Mouse (Mus musculus): ENCODE data around the gene Gm9964. TPM values are rescaled to one million over a fixed set of nuclear protein-coding genes. Genes with fewer than 3 reads are reported as not detected.
A peak's percentile ranks its signal among the peaks of the same experiment; 100 is the strongest.

Gene Gm9964
- polyA plus RNA-seq, 1 experiment from 2014 or later = not detected

- ATAC-seq (ENCODE audit: insufficient read depth) = no peak
- H3K4me1 ChIP-seq (replicated peaks) = peaks cover 1% of the 10 kb centered on the region; the same call in 1 of the 2 replicates
- H3K4me3 ChIP-seq (replicated peaks) = no peak overlapping the region
- H3K9ac ChIP-seq = no peak overlapping the region
- H3K4me2 ChIP-seq = no peak overlapping the region
- WGBS (ENCODE audit: insufficient replicate concordance) = 17% methylated on average over 1 of the region's 1 CpGs
- H3K9me3 ChIP-seq (replicated peaks) = no peaks in the 10 kb centered on the region
- H3K27ac ChIP-seq (replicated peaks) = no peak overlapping the region
- H3K36me3 ChIP-seq (replicated peaks) = no peaks in the 10 kb centered on the region
- no peaks in the 10 kb centered on the region for H3K27me3 ChIP-seq
Observed at GRCm38 (mm10) chr11:79296167-79296566, 539 bp downstream of the Gm9964 start.

DNA sequence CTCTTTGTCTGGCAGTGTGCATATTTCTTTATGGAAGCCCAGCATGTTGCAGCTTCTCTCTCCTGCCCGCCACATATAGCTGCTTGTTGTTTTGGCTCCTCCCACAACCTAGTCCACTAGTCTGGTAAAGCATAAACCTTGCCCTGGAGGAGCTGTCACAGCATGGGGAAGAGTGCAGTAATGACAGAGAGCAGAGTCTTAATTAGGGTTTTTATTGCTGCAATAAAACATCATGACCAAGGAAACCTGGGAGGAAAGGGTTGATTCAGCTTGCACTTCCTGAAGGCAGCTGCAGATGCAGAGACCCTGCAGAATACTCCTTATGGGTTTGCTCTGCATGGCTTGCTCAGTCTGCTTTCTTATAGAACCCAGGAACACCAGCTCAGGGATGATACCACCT lies 2.7 kb downstream of the Gm9964 start:
- Histone ChIP-seq H3K4me1 (replicated peaks) (peaks cover 4% of the 10 kb centered on the region; the same call in 1 of the 2 replicates), H3K27me3 (no peaks in the 10 kb centered on the region), H3K36me3 (replicated peaks) (no peaks in the 10 kb centered on the region), H3K9me3 (replicated peaks) (no peaks in the 10 kb centered on the region), H3K9ac (no peak overlapping the region), H3K27ac (replicated peaks) (no peak overlapping the region), H3K4me2 (no peak overlapping the region), H3K4me3 (replicated peaks) (no peak overlapping the region)
- WGBS (ENCODE audit: insufficient replicate concordance) = 32% methylated on average over 1 of the region's 1 CpGs
- no peak for ATAC-seq (ENCODE audit: insufficient read depth)

GRCm38 (mm10) chr11:79293025-79293424 lies 3.7 kb downstream of the Gm9964 start:
- Histone ChIP-seq H3K9ac (no peak overlapping the region), H3K9me3 (replicated peaks) (no peaks in the 10 kb centered on the region), H3K4me3 (replicated peaks) (no peak overlapping the region), H3K4me2 (no peak overlapping the region), H3K27ac (replicated peaks) (no peak overlapping the region), H3K27me3 (no peaks in the 10 kb centered on the region), H3K4me1 (replicated peaks) (peaks cover 6% of the 10 kb centered on the region), H3K36me3 (replicated peaks) (no peaks in the 10 kb centered on the region)
- ATAC-seq (ENCODE audit: insufficient read depth) = no peak
- WGBS (ENCODE audit: insufficient replicate concordance) = 59% methylated on average over 3 of the region's 3 CpGs

DNA sequence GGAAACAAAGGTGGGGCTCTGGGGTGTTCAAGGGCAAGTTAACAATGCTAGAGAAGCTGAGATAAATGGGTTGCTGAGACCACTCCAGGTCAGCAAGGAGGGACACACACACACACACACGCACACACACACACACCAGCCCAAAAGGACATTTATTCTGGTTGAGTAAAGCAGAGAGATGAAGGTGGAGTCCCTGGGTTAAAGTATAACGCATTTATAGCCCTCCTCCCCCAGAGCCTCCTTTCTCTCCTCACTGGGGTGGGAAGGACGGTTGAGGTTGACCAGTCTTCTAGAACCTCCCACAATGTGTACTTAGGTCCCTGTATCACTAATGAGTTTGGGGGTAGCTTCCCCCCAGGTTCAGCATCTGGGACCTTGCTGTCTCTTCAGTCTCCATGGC lies 4.6 kb downstream of the Gm9964 start:
- H3K4me1 ChIP-seq (replicated peaks) = peaks cover 15% of the 10 kb centered on the region
- H3K9me3 ChIP-seq (replicated peaks) = no peaks in the 10 kb centered on the region
- no peak overlapping the region for H3K9ac ChIP-seq
- H3K27me3 ChIP-seq = no peaks in the 10 kb centered on the region
- H3K4me2 ChIP-seq = no peak overlapping the region
- WGBS (ENCODE audit: insufficient replicate concordance) = 61% methylated on average over 3 of the region's 3 CpGs
- H3K27ac ChIP-seq (replicated peaks) = no peak overlapping the region
- no peak overlapping the region for H3K4me3 ChIP-seq (replicated peaks)
- H3K36me3 ChIP-seq (replicated peaks) = no peaks in the 10 kb centered on the region
- no peak for ATAC-seq (ENCODE audit: insufficient read depth)

- Histone ChIP-seq H3K4me1 (replicated peaks) (peaks cover 18% of the 10 kb centered on the region), H3K27ac (replicated peaks) (no peak overlapping the region), H3K9me3 (replicated peaks) (no peaks in the 10 kb centered on the region), H3K36me3 (replicated peaks) (no peaks in the 10 kb centered on the region), H3K9ac (no peak overlapping the region), H3K4me3 (replicated peaks) (no peak overlapping the region), H3K27me3 (no peaks in the 10 kb centered on the region), H3K4me2 (no peak overlapping the region)
- ATAC-seq (ENCODE audit: insufficient read depth) = no peak
- WGBS (ENCODE audit: insufficient replicate concordance) = 40% methylated on average over 5 of the region's 5 CpGs
Observed at GRCm38 (mm10) chr11:79291651-79292050, 5.1 kb downstream of the Gm9964 start.

GRCm38 (mm10) chr11:79290473-79290872 lies 6.2 kb downstream of the Gm9964 start:
- ATAC-seq (ENCODE audit: insufficient read depth) = no peak
- Histone ChIP-seq H3K4me2 (no peak overlapping the region), H3K27me3 (no peaks in the 10 kb centered on the region), H3K27ac (replicated peaks) (no peak overlapping the region), H3K9ac (no peak overlapping the region), H3K9me3 (replicated peaks) (no peaks in the 10 kb centered on the region), H3K4me1 (replicated peaks) (peaks cover 26% of the 10 kb centered on the region), H3K4me3 (replicated peaks) (no peak overlapping the region), H3K36me3 (replicated peaks) (no peaks in the 10 kb centered on the region)
- WGBS (ENCODE audit: insufficient replicate concordance) = 44% methylated on average over 2 of the region's 2 CpGs

DNA sequence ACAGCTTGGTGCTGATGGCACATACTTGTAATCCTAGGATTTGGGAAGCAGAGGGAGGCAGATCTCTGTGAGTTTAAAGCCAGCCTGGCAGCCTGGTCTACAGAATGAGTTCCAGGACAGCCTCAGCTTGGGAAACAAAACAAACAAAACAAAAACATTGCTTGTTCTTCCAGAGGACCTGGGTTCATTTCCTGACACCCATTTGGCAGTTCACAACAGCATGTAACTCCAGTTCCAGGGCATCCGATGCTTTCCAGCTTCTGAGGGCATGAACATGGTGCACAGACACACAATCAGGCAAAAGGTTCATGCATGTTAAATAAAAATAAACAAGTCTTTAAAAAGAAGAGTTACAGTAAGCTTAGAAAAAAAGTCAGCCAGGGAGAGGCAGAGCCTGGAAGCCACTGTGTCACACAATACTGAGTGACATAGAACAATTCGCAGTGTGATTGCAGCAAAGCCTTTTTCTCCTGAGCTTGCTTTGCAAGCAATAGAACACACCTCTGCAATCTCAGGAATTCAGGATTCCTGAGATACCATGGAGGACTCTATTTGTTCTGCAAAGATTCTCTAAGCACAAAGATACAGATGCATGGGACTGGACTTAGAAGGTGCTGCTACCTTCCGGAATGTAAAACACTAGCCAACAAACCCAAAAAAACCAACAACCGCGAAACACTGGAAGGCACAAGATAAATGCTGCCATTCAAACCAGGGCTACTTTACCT lies 7.6 kb downstream of the Gm9964 start:
- Histone ChIP-seq H3K4me2 (no peak overlapping the region), H3K9ac (no peak overlapping the region), H3K4me1 (replicated peaks) (peaks cover 26% of the 10 kb centered on the region), H3K36me3 (replicated peaks) (no peaks in the 10 kb centered on the region), H3K27ac (replicated peaks) (no peak overlapping the region), H3K4me3 (replicated peaks) (no peak overlapping the region), H3K9me3 (replicated peaks) (no peaks in the 10 kb centered on the region), H3K27me3 (no peaks in the 10 kb centered on the region)
- no peak for ATAC-seq (ENCODE audit: insufficient read depth)
- WGBS (ENCODE audit: insufficient replicate concordance) = 73% methylated on average over 5 of the region's 5 CpGs

GRCm38 (mm10) chr11:79288278-79288843 lies 8.3 kb downstream of the Gm9964 start:
- Histone ChIP-seq H3K27me3 (no peaks in the 10 kb centered on the region), H3K4me1 (replicated peaks) (peaks cover 26% of the 10 kb centered on the region), H3K4me3 (replicated peaks) (no peak overlapping the region), H3K4me2 (no peak overlapping the region), H3K36me3 (replicated peaks) (no peaks in the 10 kb centered on the region), H3K9me3 (replicated peaks) (no peaks in the 10 kb centered on the region), H3K9ac (no peak overlapping the region), H3K27ac (replicated peaks) (peak overlapping the region; percentile 45)
- ATAC-seq (ENCODE audit: insufficient read depth) = no peak
- WGBS (ENCODE audit: insufficient replicate concordance) = 61% methylated on average over 7 of the region's 7 CpGs

GRCm38 (mm10) chr11:79287447-79287846 lies 9.3 kb downstream of the Gm9964 start:
- Histone ChIP-seq H3K4me2 (peak overlapping the region; percentile 39), H3K9me3 (replicated peaks) (no peaks in the 10 kb centered on the region), H3K4me3 (replicated peaks) (no peak overlapping the region), H3K27ac (replicated peaks) (peak overlapping the region; percentile 68), H3K36me3 (replicated peaks) (no peaks in the 10 kb centered on the region), H3K9ac (no peak overlapping the region), H3K27me3 (no peaks in the 10 kb centered on the region), H3K4me1 (replicated peaks) (peaks cover 26% of the 10 kb centered on the region)
- peak; percentile 50 for ATAC-seq (ENCODE audit: insufficient read depth)
- WGBS (ENCODE audit: insufficient replicate concordance) = 19% methylated on average over 6 of the region's 6 CpGs

- H3K4me1 ChIP-seq (replicated peaks) = peaks cover 31% of the 10 kb centered on the region
- ATAC-seq (ENCODE audit: insufficient read depth) = 0 out of 2 replicates have a peak, but pooled peaks have one; percentile 28
- no peaks in the 10 kb centered on the region for H3K9me3 ChIP-seq (replicated peaks)
- no peaks in the 10 kb centered on the region for H3K27me3 ChIP-seq
- peak overlapping the region; percentile 68 for H3K27ac ChIP-seq (replicated peaks)
- no peak overlapping the region for H3K4me3 ChIP-seq (replicated peaks)
- H3K36me3 ChIP-seq (replicated peaks) = no peaks in the 10 kb centered on the region
- 6% methylated on average over 9 of the region's 9 CpGs for WGBS (ENCODE audit: insufficient replicate concordance)
- H3K9ac ChIP-seq = no peak overlapping the region
- peak overlapping the region; percentile 34; the same call in 1 of the 2 replicates for H3K4me2 ChIP-seq
Observed at GRCm38 (mm10) chr11:79286305-79286799, 10.4 kb downstream of the Gm9964 start.

DNA sequence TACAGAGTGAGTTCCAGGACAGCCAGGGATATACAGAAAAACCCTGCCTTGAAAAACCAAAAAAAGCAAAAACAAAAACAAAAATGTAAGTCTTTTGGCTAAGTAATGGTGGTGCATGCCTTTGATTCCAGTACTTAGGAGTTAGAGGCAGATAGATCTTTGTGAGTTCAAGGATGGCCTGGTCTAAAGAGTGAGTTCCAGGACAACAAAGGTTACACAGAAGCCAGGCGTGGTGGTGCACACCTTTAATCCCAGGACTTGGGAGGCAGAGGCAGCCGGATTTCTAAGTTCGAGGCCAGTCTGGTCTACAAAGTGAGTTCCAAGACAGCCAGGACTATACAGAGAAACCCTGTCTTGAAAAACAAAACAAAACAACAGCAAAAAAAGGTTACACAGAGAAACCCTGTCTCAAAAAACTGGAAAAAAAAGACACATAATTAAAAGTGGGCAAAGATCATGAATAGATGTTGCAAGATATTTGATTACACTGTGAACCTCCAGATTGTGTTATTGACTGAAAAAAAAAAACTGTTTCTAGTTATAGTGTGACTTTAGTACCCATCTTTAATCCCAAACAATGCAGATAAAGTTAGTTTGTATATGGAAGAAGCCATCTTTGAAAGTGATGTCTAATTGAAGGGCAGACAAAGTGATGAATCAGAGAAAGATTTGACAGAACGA lies 13.2 kb downstream of the Gm9964 start:
- Histone ChIP-seq H3K9ac (no peak overlapping the region), H3K27me3 (no peaks in the 10 kb centered on the region), H3K4me2 (no peak overlapping the region), H3K9me3 (replicated peaks) (no peaks in the 10 kb centered on the region), H3K4me3 (replicated peaks) (no peak overlapping the region), H3K36me3 (replicated peaks) (no peaks in the 10 kb centered on the region), H3K4me1 (replicated peaks) (peaks cover 36% of the 10 kb centered on the region), H3K27ac (replicated peaks) (no peak overlapping the region)
- ATAC-seq (ENCODE audit: insufficient read depth) = no peak
- 74% methylated on average over 4 of the region's 4 CpGs for WGBS (ENCODE audit: insufficient replicate concordance)

Measured in liver, embryonic 15.5 days (tissue).